Mouse (Mus musculus) limb, embryonic 12.5 days (tissue): ENCODE data around the gene 4930519P11Rik. TPM values are rescaled to one million over a fixed set of nuclear protein-coding genes. Genes with fewer than 3 reads are reported as not detected.

ENCODE experiments used
- ATAC-seq: fragments of 200-750 bp; cut with Nextera tagmentation; 2 replicates; pipeline ENCODE4 v1.8.0; 2017; ENCODE audit warnings: low read depth, moderate TSS enrichment; ENCODE audit not compliant: insufficient number of reproducible peaks, insufficient read depth, low FRiP score, low TSS enrichment
- H3K27ac ChIP-seq: fragments of 300-500 bp; sonication (generic); 2 replicates; pipeline ENCODE4 v1.5.1; 2016; ENCODE audit warnings: mild to moderate bottlenecking, moderate library complexity
- H3K27me3 ChIP-seq: fragments of 300-500 bp; sonication (generic); 2 replicates; pipeline ENCODE4 v1.6.1; 2016; ENCODE audit warnings: mild to moderate bottlenecking, moderate library complexity
- H3K36me3 ChIP-seq: fragments of 300-500 bp; sonication (generic); 2 replicates; pipeline ENCODE4 v1.6.1; 2016; ENCODE audit warnings: mild to moderate bottlenecking, moderate library complexity
- H3K4me1 ChIP-seq: fragments of 300-500 bp; sonication (generic); replicated peaks from 2 replicates; pipeline ENCODE4 v1.6.1; 2016
- H3K4me2 ChIP-seq: fragments of 300-500 bp; sonication (generic); 2 replicates; pipeline ENCODE4 v1.6.1; 2016; ENCODE audit warnings: mild to moderate bottlenecking, moderate library complexity
- H3K4me3 ChIP-seq: fragments of 300-500 bp; sonication (generic); replicated peaks from 2 replicates; pipeline ENCODE4 v1.5.1; 2016; ENCODE audit warnings: mild to moderate bottlenecking
- H3K9ac ChIP-seq: fragments of 300-500 bp; sonication (generic); replicated peaks from 2 replicates; pipeline ENCODE4 v1.6.1; 2016; ENCODE audit warnings: mild to moderate bottlenecking, moderate library complexity
- H3K9me3 ChIP-seq: fragments of 300-500 bp; sonication (generic); 2 replicates; pipeline ENCODE4 v1.6.1; 2016; ENCODE audit warnings: mild to moderate bottlenecking, moderate library complexity
- WGBS: fragments of 180-500 bp; shearing (Covaris S2); methylation state at CpG from one replicate; pipeline ENCODE4 v1.1.7; 2016; 5-methylcytosine and 5-hydroxymethylcytosine counted together
- polyA plus RNA-seq: library from polyadenylated mRNA; unstranded; fragments of >200 nt; fragmentation: Nextera tagmentation; extraction: Ambion mirVana; gene quantifications from 2 replicates; pipeline ENCODE4 v1.2.1, GENCODE M21; 2016

The 4930519P11Rik gene
- polyA plus RNA-seq, 1 experiment from 2014 or later: not detected

DNA sequence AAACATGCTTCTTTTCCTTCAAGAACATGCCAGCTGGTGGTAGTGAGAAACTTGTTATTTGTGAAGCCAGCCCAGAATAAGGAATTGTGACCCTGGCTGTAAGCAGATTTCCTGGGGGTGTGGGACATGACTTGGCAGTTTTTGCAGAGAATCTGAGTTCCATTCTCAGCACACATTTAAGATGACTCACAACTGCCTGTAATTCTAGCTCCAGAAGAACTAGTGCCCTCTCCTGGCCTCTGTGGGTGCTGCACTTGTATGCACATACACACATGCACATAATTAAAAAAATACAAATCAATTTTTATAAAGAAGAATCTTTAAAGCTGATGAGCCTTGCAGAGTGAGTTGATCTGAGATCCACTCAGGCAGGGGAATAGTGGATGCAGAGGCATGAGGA lies 10.9 kb upstream of the 4930519P11Rik start:
- no peaks in the 10 kb centered on the region for H3K27me3 ChIP-seq
- peaks cover 6% of the 10 kb centered on the region; the same call in 1 of the 2 replicates for H3K9me3 ChIP-seq
- peaks cover 41% of the 10 kb centered on the region for H3K36me3 ChIP-seq
- no peak overlapping the region for H3K4me2 ChIP-seq
- no peak overlapping the region for H3K9ac ChIP-seq
- H3K4me3 ChIP-seq: no peak overlapping the region
- no peaks in the 10 kb centered on the region for H3K4me1 ChIP-seq
- ATAC-seq: no peak
- H3K27ac ChIP-seq: no peak overlapping the region

GRCm38 (mm10) chr2:154621684-154622083 lies 8.4 kb upstream of the 4930519P11Rik start:
- peaks cover 27% of the 10 kb centered on the region for H3K36me3 ChIP-seq
- peaks cover 6% of the 10 kb centered on the region; the same call in 1 of the 2 replicates for H3K9me3 ChIP-seq
- H3K4me2 ChIP-seq: no peak overlapping the region
- ATAC-seq: no peak
- no peak overlapping the region for H3K27ac ChIP-seq
- 77% methylated on average over 5 of the region's 5 CpGs for WGBS
- no peak overlapping the region for H3K4me3 ChIP-seq
- H3K9ac ChIP-seq: no peak overlapping the region
- H3K4me1 ChIP-seq: no peaks in the 10 kb centered on the region
- no peaks in the 10 kb centered on the region for H3K27me3 ChIP-seq

- H3K9me3 ChIP-seq: no peaks in the 10 kb centered on the region
- no peaks in the 10 kb centered on the region for H3K27me3 ChIP-seq
- H3K9ac ChIP-seq: no peak overlapping the region
- no peaks in the 10 kb centered on the region for H3K36me3 ChIP-seq
- H3K4me3 ChIP-seq: no peak overlapping the region
- no peak for ATAC-seq
- no peak overlapping the region for H3K4me2 ChIP-seq
- peaks cover 8% of the 10 kb centered on the region for H3K4me1 ChIP-seq
- no peak overlapping the region for H3K27ac ChIP-seq
- 87% methylated on average over 3 of the region's 3 CpGs for WGBS
Observed at GRCm38 (mm10) chr2:154617061-154617460, 3.8 kb upstream of the 4930519P11Rik start.

DNA sequence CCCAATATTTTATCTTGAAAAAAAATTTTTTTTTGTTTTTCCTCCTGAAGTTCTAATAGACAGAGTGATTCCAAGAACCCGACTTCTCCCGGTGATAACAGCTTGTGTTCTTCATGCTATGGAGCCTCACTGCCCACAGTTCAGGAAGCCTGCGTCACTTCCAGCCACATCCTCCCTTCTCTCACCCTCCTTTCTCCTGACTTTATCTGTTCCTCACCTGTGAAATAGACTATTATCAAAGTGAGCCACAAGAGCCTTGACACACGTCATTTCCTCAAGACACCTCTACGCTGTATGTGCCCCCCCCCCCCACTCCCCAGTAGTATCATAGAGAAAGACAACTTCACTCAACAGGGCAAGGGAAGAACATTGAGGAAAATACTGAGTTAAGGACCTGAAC lies 2.4 kb upstream of the 4930519P11Rik start:
- Histone ChIP-seq H3K36me3 (no peaks in the 10 kb centered on the region), H3K4me2 (no peak overlapping the region), H3K4me1 (peaks cover 8% of the 10 kb centered on the region), H3K9ac (no peak overlapping the region), H3K27me3 (no peaks in the 10 kb centered on the region), H3K9me3 (no peaks in the 10 kb centered on the region), H3K27ac (no peak overlapping the region), H3K4me3 (no peak overlapping the region)
- WGBS: 93% methylated on average over 5 of the region's 5 CpGs
- no peak for ATAC-seq

DNA sequence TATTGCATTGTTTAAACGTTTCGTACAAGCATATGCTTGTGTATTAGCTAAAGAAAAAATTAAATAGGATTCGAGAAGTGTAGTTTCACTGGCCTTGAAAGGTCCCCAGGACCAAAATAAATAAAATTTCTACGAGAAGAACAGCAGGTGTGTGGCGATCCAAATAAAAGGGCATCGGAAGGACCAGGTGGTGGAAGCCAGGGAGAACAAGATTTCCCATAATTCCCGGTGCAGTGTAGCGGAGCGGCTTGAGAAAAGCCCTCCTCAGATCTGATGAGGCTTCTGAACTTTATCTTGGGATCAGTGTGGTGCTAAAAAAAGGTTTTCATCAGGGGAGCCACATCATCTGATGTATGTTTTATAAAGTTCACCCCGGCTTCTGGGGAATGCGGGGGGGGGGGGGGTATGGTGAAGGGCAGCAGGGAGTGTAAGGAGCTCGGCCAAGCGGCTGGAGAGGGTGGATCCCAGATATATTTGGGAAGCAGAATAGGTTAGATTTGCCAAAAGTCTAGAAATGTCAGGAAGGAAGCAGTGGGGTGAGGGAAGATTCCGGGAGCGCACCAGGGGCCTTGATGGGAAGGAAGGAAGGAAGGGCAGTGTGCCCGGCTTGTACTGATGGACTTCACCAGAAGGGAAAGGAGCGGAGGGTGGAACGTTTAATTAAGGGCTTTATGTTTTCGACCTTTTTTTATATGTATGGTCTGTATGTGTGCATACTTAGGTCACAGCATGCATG lies 1.8 kb upstream of the 4930519P11Rik start:
- Histone ChIP-seq H3K27ac (no peak overlapping the region), H3K4me1 (peaks cover 8% of the 10 kb centered on the region), H3K27me3 (no peaks in the 10 kb centered on the region; the same call in 1 of the 2 replicates), H3K4me3 (no peak overlapping the region), H3K9me3 (no peaks in the 10 kb centered on the region), H3K36me3 (no peaks in the 10 kb centered on the region), H3K9ac (no peak overlapping the region), H3K4me2 (0 out of 2 replicates have a peak overlapping the region, but pooled peaks have one; percentile 2)
- no peak for ATAC-seq
- 71% methylated on average over 19 of the region's 19 CpGs for WGBS

DNA sequence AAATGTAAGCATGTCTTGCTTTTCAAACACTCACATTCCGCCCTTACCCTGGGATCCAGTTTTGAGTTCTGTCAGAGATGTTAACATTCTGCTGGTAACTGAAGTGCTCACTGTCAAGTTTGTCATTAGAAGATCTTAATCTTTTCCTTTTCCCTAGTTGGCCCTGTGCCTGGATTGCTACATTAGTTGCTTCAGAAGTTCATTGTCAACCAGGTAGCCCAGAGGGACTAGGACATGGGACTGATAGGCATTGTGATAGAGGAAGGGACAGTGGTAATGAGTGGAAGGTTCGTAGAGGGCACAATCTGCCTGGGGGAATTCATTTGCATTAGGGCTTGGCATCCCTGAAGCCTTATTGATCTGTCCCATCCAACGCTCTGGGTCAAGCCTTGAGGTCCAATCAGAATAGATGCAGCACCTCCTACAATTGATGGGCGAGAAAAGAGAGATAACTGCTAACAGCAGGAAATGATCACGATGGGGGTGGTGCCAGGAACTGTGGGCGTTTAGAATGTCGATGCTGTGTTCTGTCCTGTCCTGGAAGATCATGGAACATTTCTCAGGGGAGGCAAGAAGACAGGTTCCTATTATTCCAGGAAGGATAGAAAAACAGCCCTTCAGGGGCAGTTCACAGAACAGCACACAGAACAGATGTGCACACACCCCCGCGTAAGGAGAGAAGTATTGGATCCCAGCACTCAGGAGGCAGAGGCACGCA lies 4.0 kb downstream of the 4930519P11Rik start:
- Histone ChIP-seq H3K4me2 (no peak overlapping the region), H3K4me1 (peaks cover 8% of the 10 kb centered on the region), H3K4me3 (no peak overlapping the region), H3K9me3 (no peaks in the 10 kb centered on the region), H3K9ac (no peak overlapping the region), H3K36me3 (no peaks in the 10 kb centered on the region), H3K27me3 (peaks cover 6% of the 10 kb centered on the region; the same call in 1 of the 2 replicates), H3K27ac (no peak overlapping the region)
- ATAC-seq: no peak
- 66% methylated on average over 10 of the region's 10 CpGs for WGBS

DNA sequence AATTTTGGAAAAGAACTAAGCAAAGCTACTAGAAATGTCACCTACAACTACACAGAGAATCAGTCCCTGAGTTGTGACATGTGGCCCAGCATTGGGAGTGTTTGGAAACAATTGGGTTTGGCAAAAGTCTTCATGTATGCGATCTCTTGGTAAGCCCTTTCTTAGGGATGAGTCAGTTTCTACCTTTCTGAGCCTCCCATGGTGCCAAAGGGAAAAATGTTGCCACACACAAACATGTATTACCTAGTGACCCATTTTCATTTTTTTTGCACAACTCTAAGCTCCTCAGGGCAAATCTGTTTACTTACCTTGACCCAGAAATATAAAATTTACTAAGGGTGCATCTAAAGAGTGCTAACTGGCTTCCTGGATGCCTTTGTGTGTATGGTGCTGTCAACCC lies 6.3 kb downstream of the 4930519P11Rik start:
- H3K4me1 ChIP-seq: 0 out of 2 replicates have a peak, but pooled peaks cover 6% of the 10 kb centered on the region
- H3K36me3 ChIP-seq: no peaks in the 10 kb centered on the region
- peaks cover 6% of the 10 kb centered on the region; the same call in 1 of the 2 replicates for H3K27me3 ChIP-seq
- H3K9ac ChIP-seq: no peak overlapping the region
- ATAC-seq: no peak
- no peaks in the 10 kb centered on the region for H3K9me3 ChIP-seq
- WGBS: 90% methylated on average over 1 of the region's 1 CpGs
- H3K4me2 ChIP-seq: no peak overlapping the region
- H3K4me3 ChIP-seq: no peak overlapping the region
- H3K27ac ChIP-seq: no peak overlapping the region

DNA sequence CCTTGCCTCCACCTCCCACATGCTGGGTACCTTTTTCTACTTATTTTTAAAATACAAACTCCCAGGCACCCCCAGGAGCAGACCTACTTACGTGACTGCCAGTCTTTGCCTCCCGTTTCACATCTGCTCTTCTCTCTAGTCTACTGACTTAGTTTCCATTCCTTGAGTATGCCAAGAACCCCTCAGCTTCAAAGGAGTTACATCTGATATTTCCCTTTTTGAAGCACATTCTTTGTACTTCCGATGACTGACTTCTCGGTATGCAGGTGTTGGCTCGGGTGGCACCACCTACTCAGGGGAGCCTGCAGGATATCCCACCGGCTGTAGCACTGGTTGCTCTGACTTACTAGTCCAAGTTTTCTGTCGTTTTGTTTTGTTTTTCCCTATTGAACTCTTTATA lies 9.1 kb downstream of the 4930519P11Rik start:
- no peak for ATAC-seq

GRCm38 (mm10) chr2:154603638-154604153 lies 9.5 kb downstream of the 4930519P11Rik start, which contains the start of gene Pxmp4:
Pxmp4 (minus strand) TSS chr2:154603708.
- 1% methylated on average over 13 of the region's 13 CpGs for WGBS
- no peaks in the 10 kb centered on the region; the same call in 1 of the 2 replicates for H3K27me3 ChIP-seq
- peak within 1 kb of the TSS; percentile 78 for H3K4me2 ChIP-seq
- ATAC-seq: peak; percentile 100
- H3K36me3 ChIP-seq: no peaks in the 10 kb centered on the region
- 0 out of 2 replicates have a peak, but pooled peaks cover 6% of the 10 kb centered on the region for H3K4me1 ChIP-seq
- H3K9ac ChIP-seq: peak within 1 kb of the TSS; percentile 78
- H3K4me3 ChIP-seq: peak within 1 kb of the TSS; percentile 82
- 0 out of 2 replicates have a peak within 1 kb of the TSS, but pooled peaks have one; percentile 26 for H3K27ac ChIP-seq
- no peaks in the 10 kb centered on the region for H3K9me3 ChIP-seq

More for the DNA sequence above, 9.1 kb downstream of the 4930519P11Rik start:
- Histone ChIP-seq H3K27ac (no peak overlapping the region), H3K27me3 (peaks cover under 1% of the 10 kb centered on the region; the same call in 1 of the 2 replicates), H3K4me3 (peak overlapping the region; percentile 82), H3K36me3 (no peaks in the 10 kb centered on the region), H3K4me1 (0 out of 2 replicates have a peak, but pooled peaks cover 6% of the 10 kb centered on the region), H3K4me2 (peak overlapping the region; percentile 78), H3K9ac (no peak overlapping the region), H3K9me3 (no peaks in the 10 kb centered on the region)
- 43% methylated on average over 7 of the region's 7 CpGs for WGBS

DNA sequence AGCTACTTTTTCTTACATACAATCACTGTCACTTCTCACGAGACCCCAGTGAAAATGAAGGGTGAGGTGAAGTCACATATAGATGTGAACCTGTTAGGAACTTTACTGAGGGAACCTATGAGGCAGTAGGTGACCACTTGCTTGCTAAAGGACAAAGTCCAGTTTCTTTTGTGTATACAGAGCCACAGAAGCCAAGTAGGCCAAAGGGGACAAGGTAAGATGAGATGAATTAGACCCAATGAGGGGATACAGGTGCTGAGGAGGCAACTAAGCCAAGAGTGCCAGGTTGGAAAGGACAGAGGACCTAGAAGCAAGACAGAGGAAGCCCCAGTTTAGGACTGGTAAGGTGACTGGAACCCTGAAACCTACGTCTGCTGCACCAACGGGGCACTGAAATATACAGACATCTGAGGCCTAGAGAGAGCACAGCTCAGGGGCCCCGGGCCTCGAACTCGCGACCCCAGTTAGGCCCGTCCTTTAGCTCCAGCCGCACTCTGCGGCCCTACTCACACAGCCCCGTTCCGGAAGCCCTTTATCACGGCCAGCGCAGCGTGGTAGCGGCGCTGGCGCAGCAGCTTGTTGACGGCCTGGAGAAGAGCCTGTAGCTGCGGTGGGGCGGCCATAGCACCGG lies 10.1 kb downstream of the 4930519P11Rik start:
- peak; percentile 60; the same call in 1 of the 2 replicates for ATAC-seq
- H3K4me1 ChIP-seq: 0 out of 2 replicates have a peak, but pooled peaks cover 6% of the 10 kb centered on the region
- H3K36me3 ChIP-seq: no peaks in the 10 kb centered on the region
- peak overlapping the region; percentile 82 for H3K4me3 ChIP-seq
- H3K4me2 ChIP-seq: peak overlapping the region; percentile 78
- 19% methylated on average over 22 of the region's 22 CpGs for WGBS
- 0 out of 2 replicates have a peak overlapping the region, but pooled peaks have one; percentile 26 for H3K27ac ChIP-seq
- H3K9ac ChIP-seq: peak overlapping the region; percentile 78
- no peaks in the 10 kb centered on the region for H3K27me3 ChIP-seq
- no peaks in the 10 kb centered on the region for H3K9me3 ChIP-seq
